Mouse (Mus musculus) liver, embryonic 14.5 days (tissue): ENCODE data around the gene Cmip.

Experiments
- CTCF ChIP-seq: IDR thresholded peaks from 2 replicates; pipeline ENCODE4 v1.5.1; 2016; ENCODE audit warnings: antibody characterized with exemption, low read depth, control low read depth
- EP300 ChIP-seq: IDR thresholded peaks from 2 replicates; pipeline ENCODE4 v1.6.1; 2016; ENCODE audit warnings: antibody characterized with exemption, low read depth

GRCm38 (mm10) chr8:117430624-117431023 lies 173.8 kb downstream of the Cmip start:
- TF ChIP-seq CTCF (no peak), EP300 (no peak)
